Mouse (Mus musculus) spleen, adult 2 months (tissue): ENCODE data around the gene Sntg2. TPM values are rescaled to one million over a fixed set of nuclear protein-coding genes. Genes with fewer than 3 reads are reported as not detected.

ENCODE experiments used
- DNase-seq, 2 experiments: peaks; one replicate each; pipeline versions ENCODE4 v3.0.0 to v3.0.0-alpha.2; 2012 to 2021; ENCODE audit warnings: low spot score in 2 of 2, low read depth in 1 of 2
- H3K27ac ChIP-seq: fragments of 200-500 bp; 2 replicates; pipeline ENCODE4 v1.5.1; 2012; ENCODE audit warnings: low read length, inconsistent platforms; ENCODE audit not compliant: insufficient read depth
- H3K27me3 ChIP-seq: fragments of 200-500 bp; 2 replicates; pipeline ENCODE4 v1.6.1; 2012; ENCODE audit warnings: mild to moderate bottlenecking, moderate library complexity, low read length, inconsistent platforms; ENCODE audit not compliant: control insufficient read depth, insufficient read depth
- H3K36me3 ChIP-seq: fragments of 200-500 bp; 2 replicates; pipeline ENCODE4 v1.6.1; 2012; ENCODE audit warnings: mild to moderate bottlenecking, low read length, inconsistent platforms; ENCODE audit not compliant: control insufficient read depth, insufficient read depth
- H3K4me1 ChIP-seq: fragments of 200-500 bp; 2 replicates; pipeline ENCODE4 v1.6.1; 2011; ENCODE audit warnings: inconsistent platforms; ENCODE audit not compliant: control insufficient read depth, insufficient read depth, insufficient read length
- H3K4me3 ChIP-seq: fragments of 200-500 bp; 2 replicates; pipeline ENCODE4 v1.5.1; 2011; ENCODE audit warnings: mild to moderate bottlenecking, inconsistent platforms; ENCODE audit not compliant: insufficient read depth, insufficient read length; ENCODE audit errors: extremely low read depth
- CTCF ChIP-seq: fragments of 200-500 bp; IDR thresholded peaks from 2 replicates; pipeline ENCODE4 v1.5.1; 2011; ENCODE audit warnings: mild to moderate bottlenecking, inconsistent platforms; ENCODE audit not compliant: insufficient read depth, insufficient read length, insufficient replicate concordance; ENCODE audit errors: extremely low read depth
- POLR2A ChIP-seq: fragments of 200-500 bp; IDR thresholded peaks from 2 replicates; pipeline ENCODE4 v1.6.1; 2011; ENCODE audit warnings: low read depth, low read length, inconsistent platforms
- WGBS: fragments of 180-500 bp; shearing (Covaris S2); methylation state at CpG from one replicate; pipeline ENCODE4 v1.1.7; 2018; 5-methylcytosine and 5-hydroxymethylcytosine counted together
- polyA plus RNA-seq: library from polyadenylated mRNA; depleted of rRNA; stranded (reverse); fragments of >200 nt; gene quantifications from 2 replicates; pipeline ENCODE4 v1.2.3, GENCODE M21; 2012

The Sntg2 gene
- polyA plus RNA-seq, 1 experiment = 0.18 TPM

- Histone ChIP-seq H3K27ac (no peak overlapping the region), H3K36me3 (no peaks in the 10 kb centered on the region), H3K4me3 (no peak overlapping the region), H3K27me3 (no peaks in the 10 kb centered on the region), H3K4me1 (no peaks in the 10 kb centered on the region)
- no peak for DNase-seq
- 87% methylated on average over 5 of the region's 5 CpGs for WGBS
- no peak for TF ChIP-seq CTCF
- TF ChIP-seq POLR2A = no peak
Observed at GRCm38 (mm10) chr12:30161731-30162406, 211.3 kb downstream of the Sntg2 start.

GRCm38 (mm10) chr12:30160475-30160874, 212.7 kb downstream of the Sntg2 start:
- no peak for TF ChIP-seq POLR2A
- no peak for TF ChIP-seq CTCF
- Histone ChIP-seq H3K27ac (no peak overlapping the region), H3K36me3 (no peaks in the 10 kb centered on the region), H3K4me3 (no peak overlapping the region), H3K27me3 (no peaks in the 10 kb centered on the region), H3K4me1 (no peaks in the 10 kb centered on the region)
- no peak for DNase-seq
- 86% methylated on average over 3 of the region's 3 CpGs for WGBS

DNA sequence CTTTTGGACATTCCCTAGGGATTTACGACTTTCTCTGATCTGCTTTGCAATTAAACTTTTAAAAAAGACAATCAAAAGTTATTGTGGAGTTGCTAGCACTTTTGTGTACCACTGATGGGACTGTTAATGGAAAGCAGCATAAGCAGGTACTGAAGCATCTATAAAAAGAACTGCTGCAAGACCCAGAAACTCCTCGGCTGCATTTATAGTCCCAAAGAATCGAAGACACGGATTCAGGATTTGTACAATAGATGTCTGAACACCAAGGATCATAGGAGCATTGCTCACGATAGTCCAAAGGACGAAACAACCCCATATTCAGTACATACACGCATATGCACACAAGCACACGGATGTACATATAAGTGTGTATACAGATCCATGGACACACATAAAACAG, 213.4 kb downstream of the Sntg2 start:
- no peaks in the 10 kb centered on the region for H3K36me3 ChIP-seq
- H3K4me3 ChIP-seq = no peak overlapping the region
- no peak overlapping the region for H3K27ac ChIP-seq
- no peaks in the 10 kb centered on the region for H3K4me1 ChIP-seq
- no peaks in the 10 kb centered on the region for H3K27me3 ChIP-seq
- no peak for DNase-seq
- TF ChIP-seq POLR2A = no peak
- no peak for TF ChIP-seq CTCF
- WGBS = 86% methylated on average over 8 of the region's 8 CpGs

- Histone ChIP-seq H3K27ac (no peak overlapping the region), H3K4me1 (no peaks in the 10 kb centered on the region), H3K27me3 (no peaks in the 10 kb centered on the region), H3K4me3 (no peak overlapping the region), H3K36me3 (no peaks in the 10 kb centered on the region)
- TF ChIP-seq POLR2A = no peak
- no peak for TF ChIP-seq CTCF
- WGBS = 73% methylated on average over 7 of the region's 7 CpGs
- DNase-seq = no peak
Observed at GRCm38 (mm10) chr12:30154079-30154673, 219.0 kb downstream of the Sntg2 start.

GRCm38 (mm10) chr12:30142085-30142484, 231.1 kb downstream of the Sntg2 start:
- H3K4me1 ChIP-seq = no peaks in the 10 kb centered on the region
- H3K27ac ChIP-seq = no peak overlapping the region
- no peak for DNase-seq
- WGBS = 55% methylated on average over 3 of the region's 3 CpGs
- H3K4me3 ChIP-seq = no peak overlapping the region
- no peaks in the 10 kb centered on the region for H3K36me3 ChIP-seq
- TF ChIP-seq POLR2A (no peak), CTCF (no peak)
- H3K27me3 ChIP-seq = no peaks in the 10 kb centered on the region

DNA sequence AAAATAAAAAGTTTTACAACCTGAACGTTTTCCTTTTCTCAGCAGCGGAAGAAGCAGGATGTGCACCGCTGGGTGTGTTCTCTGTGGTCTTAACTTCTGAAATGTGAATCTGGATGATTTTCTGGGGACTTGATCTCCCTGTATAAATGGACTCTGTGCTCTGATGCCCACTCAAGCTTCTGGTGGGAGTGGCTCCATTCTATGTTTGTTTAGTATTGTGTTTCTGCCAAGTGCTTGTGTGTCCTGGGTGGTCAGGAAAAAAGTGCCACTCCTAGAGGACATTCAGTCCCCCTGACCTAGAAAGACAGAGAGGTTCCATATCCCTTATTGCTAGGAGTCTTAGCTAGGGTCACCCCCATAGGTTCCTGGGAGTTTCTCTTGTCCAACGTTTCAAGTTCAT, 240.7 kb downstream of the Sntg2 start, which contains the start of gene Tpo:
TSS of gene Tpo (minus strand) at position 101 of the 400 bp plus-strand sequence.
- no peaks in the 10 kb centered on the region for H3K27me3 ChIP-seq
- WGBS = 78% methylated on average over 4 of the region's 4 CpGs
- H3K27ac ChIP-seq = no peak within 1 kb of the TSS
- TF ChIP-seq POLR2A = no peak
- TF ChIP-seq CTCF = no peak
- no peak for DNase-seq
- no peaks in the 10 kb centered on the region for H3K36me3 ChIP-seq
- H3K4me1 ChIP-seq = no peaks in the 10 kb centered on the region
- no peak within 1 kb of the TSS for H3K4me3 ChIP-seq

GRCm38 (mm10) chr12:30129411-30129716, 243.8 kb downstream of the Sntg2 start:
- no peaks in the 10 kb centered on the region for H3K4me1 ChIP-seq
- H3K4me3 ChIP-seq = no peak overlapping the region
- no peak overlapping the region for H3K27ac ChIP-seq
- no peaks in the 10 kb centered on the region for H3K27me3 ChIP-seq
- WGBS = 80% methylated on average over 6 of the region's 6 CpGs
- DNase-seq = no peak
- TF ChIP-seq POLR2A (no peak), CTCF (no peak)
- no peaks in the 10 kb centered on the region for H3K36me3 ChIP-seq
